Mouse (Mus musculus) C2C12 (cell line): ENCODE results near the gene Gast. TPM values are rescaled to one million over a fixed set of nuclear protein-coding genes. Genes with fewer than 3 reads are reported as not detected.

ENCODE experiments used
- H3K27me3 ChIP-seq: one replicate; pipeline ENCODE4 v1.6.1; 2011; ENCODE audit not compliant: control insufficient read depth, insufficient read depth, insufficient read length
- H3K36me3 ChIP-seq: one replicate; pipeline ENCODE4 v1.6.1; 2011; ENCODE audit not compliant: control insufficient read depth, insufficient read depth
- H3K4me3 ChIP-seq: one replicate; pipeline ENCODE4 v1.5.1; 2011; ENCODE audit warnings: mild to moderate bottlenecking, control low read depth; ENCODE audit not compliant: poor library complexity, insufficient read depth, severe bottlenecking
- H3K79me2 ChIP-seq: one replicate; pipeline ENCODE4 v1.6.1; 2011; ENCODE audit not compliant: control insufficient read depth, insufficient read depth
- H3K79me3 ChIP-seq: one replicate; pipeline ENCODE4 v1.6.1; 2011; ENCODE audit warnings: low read depth, control low read depth
- H3ac ChIP-seq: one replicate; pipeline ENCODE3; 2011; ENCODE audit warnings: low read depth; ENCODE audit not compliant: control insufficient read depth, insufficient read length
- CEBPB ChIP-seq: IDR thresholded peaks from one replicate; pipeline ENCODE4 v1.6.1; 2011; ENCODE audit warnings: low read depth, mild to moderate bottlenecking, control low read depth, moderate library complexity
- CTCF ChIP-seq: IDR thresholded peaks from one replicate; pipeline ENCODE4 v1.5.1; 2011; ENCODE audit not compliant: control insufficient read depth, insufficient read depth, insufficient read length
- FOSL1 ChIP-seq: IDR thresholded peaks from one replicate; pipeline ENCODE4 v1.8.0; 2011; ENCODE audit warnings: mild to moderate bottlenecking, low read length; ENCODE audit not compliant: poor library complexity, insufficient read depth, severe bottlenecking
- MAX ChIP-seq: IDR thresholded peaks from one replicate; pipeline ENCODE4 v1.6.1; 2011; ENCODE audit warnings: mild to moderate bottlenecking, control low read depth
- MYOD1 ChIP-seq: IDR thresholded peaks from one replicate; pipeline ENCODE4 v1.6.1; 2011; ENCODE audit warnings: low read depth; ENCODE audit not compliant: control insufficient read depth, insufficient read length
- MYOG ChIP-seq: IDR thresholded peaks from one replicate; pipeline ENCODE4 v1.6.1; 2011; ENCODE audit not compliant: control insufficient read depth, insufficient read length; ENCODE audit errors: extremely low read depth
- USF1 ChIP-seq: IDR thresholded peaks from one replicate; pipeline ENCODE4 v1.6.1; 2011; ENCODE audit warnings: low read depth, mild to moderate bottlenecking, control low read depth, moderate library complexity
- polyA plus RNA-seq: library from polyadenylated mRNA; unstranded; fragments of >200 nt; fragmentation: generic; extraction: Trizol; gene quantifications from one replicate; pipeline ENCODE4 v1.2.1, GENCODE M21; 2012; ENCODE audit warnings: missing spikeins

Gast gene
- polyA plus RNA-seq, 1 experiment: not detected

GRCm38 (mm10) chr11:100332766-100333515, 1.3 kb upstream of the Gast start:
- Histone ChIP-seq H3ac (no peak overlapping the region), H3K4me3 (no peak overlapping the region), H3K79me3 (no peaks in the 10 kb centered on the region), H3K27me3 (no peaks in the 10 kb centered on the region), H3K79me2 (no peaks in the 10 kb centered on the region), H3K36me3 (no peaks in the 10 kb centered on the region)
- TF ChIP-seq CTCF (no peak), USF1 (no peak), MYOD1 (no peak), MAX (no peak), MYOG (no peak), CEBPB (no peak), FOSL1 (no peak)

GRCm38 (mm10) chr11:100335731-100336130, 1.5 kb downstream of the Gast start:
- H3K36me3 ChIP-seq: no peaks in the 10 kb centered on the region
- H3K79me3 ChIP-seq: no peaks in the 10 kb centered on the region
- no peaks in the 10 kb centered on the region for H3K79me2 ChIP-seq
- H3K4me3 ChIP-seq: no peak overlapping the region
- no peak overlapping the region for H3ac ChIP-seq
- no peak for TF ChIP-seq MYOG
- no peak for TF ChIP-seq CTCF
- TF ChIP-seq MYOD1: no peak
- no peak for TF ChIP-seq FOSL1
- TF ChIP-seq CEBPB: no peak
- no peak for TF ChIP-seq USF1
- no peak for TF ChIP-seq MAX
- peaks cover 3% of the 10 kb centered on the region for H3K27me3 ChIP-seq

GRCm38 (mm10) chr11:100344269-100344668, 10.1 kb downstream of the Gast start:
- TF ChIP-seq MAX (no peak), MYOD1 (no peak), MYOG (no peak), FOSL1 (no peak), CEBPB (no peak), USF1 (no peak)
- H3ac ChIP-seq: no peak overlapping the region
- no peaks in the 10 kb centered on the region for H3K36me3 ChIP-seq
- H3K79me2 ChIP-seq: no peaks in the 10 kb centered on the region
- H3K4me3 ChIP-seq: no peak overlapping the region
- H3K79me3 ChIP-seq: no peaks in the 10 kb centered on the region
- peaks cover 11% of the 10 kb centered on the region for H3K27me3 ChIP-seq

GRCm38 (mm10) chr11:100352076-100352857, 18.1 kb downstream of the Gast start:
- no peak overlapping the region for H3K4me3 ChIP-seq
- no peak overlapping the region for H3ac ChIP-seq
- H3K79me2 ChIP-seq: no peaks in the 10 kb centered on the region
- H3K27me3 ChIP-seq: peaks cover 21% of the 10 kb centered on the region
- no peaks in the 10 kb centered on the region for H3K36me3 ChIP-seq
- H3K79me3 ChIP-seq: no peaks in the 10 kb centered on the region
- TF ChIP-seq FOSL1: no peak
- TF ChIP-seq CTCF: peak; percentile 9

- Histone ChIP-seq H3K79me3 (no peaks in the 10 kb centered on the region), H3K36me3 (no peaks in the 10 kb centered on the region), H3ac (peak overlapping the region; percentile 69), H3K79me2 (no peaks in the 10 kb centered on the region), H3K27me3 (peaks cover 13% of the 10 kb centered on the region), H3K4me3 (peak overlapping the region; percentile 43)
- no peak for TF ChIP-seq MYOD1
- TF ChIP-seq CTCF: no peak
- no peak for TF ChIP-seq USF1
- no peak for TF ChIP-seq FOSL1
- no peak for TF ChIP-seq MYOG
- no peak for TF ChIP-seq CEBPB
- TF ChIP-seq MAX: no peak
These were observed 21.1 kb downstream of the Gast start for GRCm38 (mm10) chr11:100355151-100355951.
